ENCODE assay signal across 18 mouse cellular contexts in genomic region chr5:113637631-113638030, GRCm38 (mm10). TPM values are rescaled to one million over a fixed set of nuclear protein-coding genes. Genes with fewer than 3 reads are reported as not detected.
DNase-seq lines count a peak whose midpoint lies in the region; ATAC-seq and TF ChIP-seq lines count a peak whose summit lies in the region.
"Had no signal": no experiment of that assay in that cellular context is flagged by ENCODE, and none has a peak within 500 bp of the region (broad histone marks: within the 10 kb centered on the region; RNA-seq: fewer than 3 reads in every experiment).

No protein-coding gene starts in this region.

- peak; percentile 79 to 86 for DNase-seq in cerebellum, postnatal 10 days
- no peak for DNase-seq in cerebellum, adult 9-10 months
- DNase-seq in hindbrain, postnatal 0 days (ENCODE audit: low spot score), result peak; percentile 75
- no peak for DNase-seq in lung, postnatal 0 days (ENCODE audit: low spot score)
- DNase-seq in lung, adult 2 months, result no peak
- DNase-seq in urinary bladder, postnatal 4 days (ENCODE audit: low spot score in 2 of 2), result no peak
- DNase-seq: adrenal gland, postnatal 25 days; heart, postnatal 36 days; lung, embryonic 14.5 days; retina, postnatal 1 day; spleen, adult 18-20 months; thymus, postnatal 25 days had no signal

- H3K4me1 ChIP-seq in hindbrain, postnatal 0 days (ENCODE audit: insufficient read depth, low read length), result no peaks in the 10 kb centered on the region; the same call in 1 of the 2 replicates
- peaks cover 19% of the 10 kb centered on the region for H3K4me1 ChIP-seq in hindbrain, embryonic 13.5 days (replicated peaks)
- peaks cover 8% of the 10 kb centered on the region for H3K4me1 ChIP-seq in lung, postnatal 0 days (ENCODE audit: insufficient read depth, low read depth, low read length)
- H3K4me1 ChIP-seq in lung, adult 2 months (ENCODE audit: control insufficient read depth, insufficient read depth, low read length), result peaks cover 14% of the 10 kb centered on the region
- peaks cover 21% of the 10 kb centered on the region for H3K4me1 ChIP-seq in neural tube, embryonic 15.5 days

- TF ChIP-seq POLR2A in lung, adult 2 months (IDR thresholded peaks at IDR 0.05; ENCODE audit: borderline replicate concordance, extremely low read depth, low read depth, low read length), result no peak

- no peak for TF ChIP-seq CTCF in hindbrain, postnatal 0 days (IDR thresholded peaks at IDR 0.05; ENCODE audit: low read depth)
- no peak for TF ChIP-seq CTCF in lung, postnatal 0 days (IDR thresholded peaks at IDR 0.05)
- TF ChIP-seq CTCF in lung, adult 2 months (IDR thresholded peaks at IDR 0.05; ENCODE audit: insufficient read depth, low read length), result no peak

- no peak for TF ChIP-seq EP300 in lung, postnatal 0 days (IDR thresholded peaks at IDR 0.05)

- H3K27me3 ChIP-seq in hindbrain, postnatal 0 days (ENCODE audit: insufficient read depth, low read length), result no peaks in the 10 kb centered on the region
- H3K27me3 ChIP-seq in hindbrain, embryonic 13.5 days, result no peaks in the 10 kb centered on the region
- H3K27me3 ChIP-seq in lung, postnatal 0 days (replicated peaks; ENCODE audit: insufficient read depth, low read length), result no peaks in the 10 kb centered on the region
- H3K27me3 ChIP-seq in neural tube, embryonic 15.5 days (replicated peaks), result no peaks in the 10 kb centered on the region
- H3K27me3 ChIP-seq: neural tube, embryonic 13.5 days had no signal

- H3K4me2 ChIP-seq in hindbrain, postnatal 0 days (ENCODE audit: low read depth, low read length), result no peak overlapping the region
- no peak overlapping the region for H3K4me2 ChIP-seq in hindbrain, embryonic 13.5 days
- H3K4me2 ChIP-seq in lung, postnatal 0 days (replicated peaks; ENCODE audit: low read depth, low read length), result no peak overlapping the region
- no peak overlapping the region for H3K4me2 ChIP-seq in neural tube, embryonic 15.5 days
- H3K4me2 ChIP-seq: heart, embryonic 11.5 days; lung, embryonic 14.5 days; neural tube, embryonic 13.5 days had no signal

- no peak overlapping the region for H3K4me3 ChIP-seq in hindbrain, postnatal 0 days (ENCODE audit: low read length)
- H3K4me3 ChIP-seq in hindbrain, embryonic 13.5 days, result no peak overlapping the region
- no peak overlapping the region for H3K4me3 ChIP-seq in lung, postnatal 0 days (ENCODE audit: low read depth, low read length)
- no peak overlapping the region for H3K4me3 ChIP-seq in lung, adult 2 months (replicated peaks; ENCODE audit: extremely low read depth, low read depth, low read length)
- no peak overlapping the region for H3K4me3 ChIP-seq in neural tube, embryonic 15.5 days (replicated peaks)
- H3K4me3 ChIP-seq: erythroblast, embryonic 14.5 days; neural tube, embryonic 13.5 days had no signal

- H3K9ac ChIP-seq in hindbrain, postnatal 0 days (replicated peaks; ENCODE audit: low read length), result no peak overlapping the region
- no peak overlapping the region for H3K9ac ChIP-seq in hindbrain, embryonic 13.5 days
- H3K9ac ChIP-seq in lung, postnatal 0 days (replicated peaks; ENCODE audit: low read depth), result no peak overlapping the region
- no peak overlapping the region for H3K9ac ChIP-seq in neural tube, embryonic 15.5 days (replicated peaks)
- H3K9ac ChIP-seq: lung, embryonic 14.5 days; neural tube, embryonic 13.5 days had no signal

- 64% methylated on average over 4 of the region's 4 CpGs for WGBS in hindbrain, postnatal 0 days
- 66% methylated on average over 4 of the region's 4 CpGs for WGBS in hindbrain, embryonic 13.5 days
- 66% methylated on average over 4 of the region's 4 CpGs for WGBS in lung, postnatal 0 days
- 63% methylated on average over 4 of the region's 4 CpGs for WGBS in lung, adult 2 months
- 83% methylated on average over 4 of the region's 4 CpGs for WGBS in neural tube, embryonic 15.5 days

- no peaks in the 10 kb centered on the region for H3K36me3 ChIP-seq in hindbrain, postnatal 0 days (ENCODE audit: insufficient read depth, low read length)
- H3K36me3 ChIP-seq in hindbrain, embryonic 13.5 days, result no peaks in the 10 kb centered on the region
- no peaks in the 10 kb centered on the region for H3K36me3 ChIP-seq in lung, postnatal 0 days (ENCODE audit: insufficient read depth, low read length)
- no peaks in the 10 kb centered on the region for H3K36me3 ChIP-seq in neural tube, embryonic 15.5 days
- H3K36me3 ChIP-seq: neural tube, embryonic 13.5 days had no signal

- ATAC-seq in hindbrain, postnatal 0 days, result peak; percentile 80
- ATAC-seq in hindbrain, embryonic 13.5 days (ENCODE audit: low FRiP score), result no peak
- ATAC-seq in lung, postnatal 0 days, result no peak
- peak; percentile 48; the same call in 1 of the 2 replicates for ATAC-seq in neural tube, embryonic 15.5 days (ENCODE audit: low FRiP score)
- ATAC-seq: midbrain, embryonic 16.5 days had no signal

- peak overlapping the region; percentile 59; the same call in 1 of the 2 replicates for H3K27ac ChIP-seq in hindbrain, postnatal 0 days
- no peak overlapping the region for H3K27ac ChIP-seq in hindbrain, embryonic 13.5 days
- H3K27ac ChIP-seq in lung, postnatal 0 days (ENCODE audit: low read length), result peak overlapping the region; percentile 68; the same call in 1 of the 2 replicates
- H3K27ac ChIP-seq in neural tube, embryonic 15.5 days (replicated peaks), result 0 out of 2 replicates have a peak overlapping the region, but pooled peaks have one; percentile 64
- H3K27ac ChIP-seq: neural tube, embryonic 13.5 days had no signal

- H3K9me3 ChIP-seq in hindbrain, postnatal 0 days (ENCODE audit: low read length), result no peaks in the 10 kb centered on the region
- H3K9me3 ChIP-seq in hindbrain, embryonic 13.5 days, result no peaks in the 10 kb centered on the region
- H3K9me3 ChIP-seq in lung, postnatal 0 days (ENCODE audit: low read length), result no peaks in the 10 kb centered on the region
- H3K9me3 ChIP-seq in neural tube, embryonic 15.5 days (replicated peaks), result no peaks in the 10 kb centered on the region
- H3K9me3 ChIP-seq: neural tube, embryonic 13.5 days had no signal

RNA-seq across cellular contexts. Expression of gene Cmklr1, which starts 12.6 kb away (rescaled TPM):
- total RNA-seq in hindbrain, postnatal 0 days (2014; rRNA removed), result 4.8 and 9.7 TPM in 2 replicates
- polyA plus RNA-seq in hindbrain, postnatal 0 days (2015; fragmentation: Nextera tagmentation; extraction: Ambion mirVana), result 0.91 and 1.6 TPM in 2 replicates
- 1.2 and 1.8 TPM in 2 replicates for polyA plus RNA-seq in hindbrain, embryonic 13.5 days (2015; fragmentation: Nextera tagmentation; extraction: Ambion mirVana)
- 53.4 and 63.8 TPM in 2 replicates for polyA plus RNA-seq in lung, postnatal 0 days (2015; fragmentation: Nextera tagmentation; extraction: Ambion mirVana)
- polyA plus RNA-seq in lung, adult 2 months (2012; rRNA removed), result 271 and 341 TPM in 2 replicates
- polyA plus RNA-seq in neural tube, embryonic 15.5 days (2015; fragmentation: Nextera tagmentation; extraction: Ambion mirVana), result 2.9 and 3.2 TPM in 2 replicates
- polyA plus RNA-seq: erythroblast, embryonic 14.5 days had no signal

Comparison
In these comparisons a context has a peak if more than half of its experiments do, and no peak if none do; other contexts are left out.
1. DNase-seq: peak in cerebellum, postnatal 10 days (2 of 2) and hindbrain, postnatal 0 days (single experiment); none in cerebellum, adult 9-10 months (single experiment), lung, postnatal 0 days (single experiment), lung, adult 2 months (single experiment) and urinary bladder, postnatal 4 days (0 of 2).
2. ATAC-seq: peak in hindbrain, postnatal 0 days (single experiment) and neural tube, embryonic 15.5 days (single experiment); none in hindbrain, embryonic 13.5 days (single experiment) and lung, postnatal 0 days (single experiment).
3. RNA of gene Cmklr1, which starts 12.6 kb away (polyA plus RNA-seq): 271 to 341 TPM in lung, adult 2 months and 53.4 to 63.8 TPM in lung, postnatal 0 days; 2.9 to 3.2 TPM in neural tube, embryonic 15.5 days, 1.2 to 1.8 TPM in hindbrain, embryonic 13.5 days and 0.91 to 1.6 TPM in hindbrain, postnatal 0 days; every median in the first group is over 10 times any median in the second.